In genomic region chr10:80991007-80991406, GRCm38 (mm10) we compare ENCODE assay signal across 16 mouse cellular contexts. TPM values are rescaled to one million over a fixed set of nuclear protein-coding genes. Genes with fewer than 3 reads are reported as not detected.
DNase-seq lines count a peak whose midpoint lies in the region; ATAC-seq and TF ChIP-seq lines count a peak whose summit lies in the region.
"Had no signal": no experiment of that assay in that cellular context is flagged by ENCODE, and none has a peak within 500 bp of the region (broad histone marks: within the 10 kb centered on the region; RNA-seq: fewer than 3 reads in every experiment).

No protein-coding gene starts in this region.

- H3K9ac ChIP-seq in hindbrain, embryonic 11.5 days (ENCODE audit: low read depth, low read length) = no peak overlapping the region
- H3K9ac ChIP-seq: heart, embryonic 13.5 days; intestine, embryonic 15.5 days had no signal

- TF ChIP-seq CTCF in brain, embryonic 14.5 days (IDR thresholded peaks at IDR 0.05; ENCODE audit: borderline replicate concordance, extremely low read depth, insufficient read depth, insufficient read length) = peak; percentile 8; the same call in 1 of the 2 replicates

- 13% methylated on average over 3 of the region's 3 CpGs for WGBS in hindbrain, embryonic 11.5 days
- WGBS in hindbrain, embryonic 10.5 days = 13% methylated on average over 3 of the region's 3 CpGs

- no peak overlapping the region for H3K4me2 ChIP-seq in hindbrain, embryonic 11.5 days (replicated peaks; ENCODE audit: low read depth, low read length)
- H3K4me2 ChIP-seq: embryonic facial prominence, embryonic 13.5 days; heart, embryonic 13.5 days; intestine, embryonic 15.5 days had no signal

- no peaks in the 10 kb centered on the region for H3K9me3 ChIP-seq in hindbrain, embryonic 11.5 days (ENCODE audit: control insufficient read depth, low read length)
- no peaks in the 10 kb centered on the region for H3K9me3 ChIP-seq in hindbrain, embryonic 10.5 days
- H3K9me3 ChIP-seq: embryonic facial prominence, embryonic 13.5 days; heart, embryonic 13.5 days; intestine, embryonic 15.5 days had no signal

- peaks cover 14% of the 10 kb centered on the region for H3K27me3 ChIP-seq in hindbrain, embryonic 11.5 days (ENCODE audit: control insufficient read depth, insufficient read depth, low read length)
- peaks cover 55% of the 10 kb centered on the region for H3K27me3 ChIP-seq in hindbrain, embryonic 10.5 days (ENCODE audit: insufficient read depth, poor library complexity, severe bottlenecking)

- H3K27ac ChIP-seq in hindbrain, embryonic 11.5 days (ENCODE audit: low read depth, low read length) = no peak overlapping the region
- no peak overlapping the region for H3K27ac ChIP-seq in hindbrain, embryonic 10.5 days
- H3K27ac ChIP-seq: embryonic facial prominence, embryonic 13.5 days; heart, embryonic 13.5 days; intestine, embryonic 15.5 days had no signal

- no peak for TF ChIP-seq POLR2A in brain, embryonic 14.5 days (IDR thresholded peaks at IDR 0.05; ENCODE audit: borderline replicate concordance, extremely low read depth, insufficient read depth, insufficient read length, poor library complexity, severe bottlenecking)

- H3K4me1 ChIP-seq in hindbrain, embryonic 11.5 days (replicated peaks; ENCODE audit: control insufficient read depth, insufficient read depth, low read length) = no peaks in the 10 kb centered on the region
- peaks cover 9% of the 10 kb centered on the region for H3K4me1 ChIP-seq in hindbrain, embryonic 10.5 days (replicated peaks)

- no peaks in the 10 kb centered on the region for H3K36me3 ChIP-seq in hindbrain, embryonic 11.5 days (ENCODE audit: control insufficient read depth, insufficient read depth, low read length)
- H3K36me3 ChIP-seq in hindbrain, embryonic 10.5 days = no peaks in the 10 kb centered on the region
- H3K36me3 ChIP-seq: embryonic facial prominence, embryonic 13.5 days; heart, embryonic 13.5 days; intestine, embryonic 15.5 days had no signal

- ATAC-seq in hindbrain, embryonic 11.5 days (ENCODE audit: low FRiP score) = no peak
- ATAC-seq in inflammation-experienced regulatory T-cells, adult 6 months = no peak
- ATAC-seq in erythroblast, adult 5-6 weeks (replicated peaks; ENCODE audit: low FRiP score, poor library complexity, severe bottlenecking) = no peak
- ATAC-seq: intestine, embryonic 15.5 days; midbrain, embryonic 16.5 days had no signal

- peak; percentile 28 for DNase-seq in hindbrain, embryonic 11.5 days (ENCODE audit: low spot score)
- DNase-seq in hindbrain, embryonic 10.5 days (ENCODE audit: low spot score) = no peak
- peak; percentile 63 for DNase-seq in thymus, postnatal 0 days (ENCODE audit: low spot score)
- no peak for DNase-seq in thymus, postnatal 4 days
- DNase-seq in brain, embryonic 14.5 days (ENCODE audit: low read depth) = peak; percentile 27
- no peak for DNase-seq in frontal cortex, adult 2 months (ENCODE audit: extremely low spot score in 1 of 2, low spot score in 1 of 2)
- DNase-seq: adrenal gland, postnatal 14 days; cerebellum, adult 11 months; lung, postnatal 10 days; right cerebral cortex, postnatal 4 days had no signal

- no peak overlapping the region for H3K4me3 ChIP-seq in hindbrain, embryonic 11.5 days (ENCODE audit: low read depth, low read length)
- no peak overlapping the region for H3K4me3 ChIP-seq in hindbrain, embryonic 10.5 days
- H3K4me3 ChIP-seq: embryonic facial prominence, embryonic 13.5 days; heart, embryonic 13.5 days; intestine, embryonic 15.5 days had no signal

RNA-seq across cellular contexts. Expression of gene Gng7, which starts 23.7 kb away (rescaled TPM):
- 6.6 and 7.2 TPM in 2 replicates for polyA plus RNA-seq in hindbrain, embryonic 11.5 days (2014; fragmentation: Nextera tagmentation; extraction: Ambion mirVana)
- 7.1 and 8.6 TPM in 2 replicates for polyA plus RNA-seq in hindbrain, embryonic 10.5 days (2016; fragmentation: Nextera tagmentation; extraction: Ambion mirVana)
- 1.5 and 1.8 TPM in 2 replicates for polyA plus RNA-seq in thymus, postnatal 0 days (2015; fragmentation: Nextera tagmentation; extraction: Ambion mirVana)
- 13.3 and 13.6 TPM in 2 replicates for polyA plus RNA-seq in brain, embryonic 14.5 days (2012; rRNA removed)
- polyA plus RNA-seq in frontal cortex, adult 2 months (2012; rRNA removed) = 80.8 and 101 TPM in 2 replicates
- polyA plus RNA-seq in inflammation-experienced regulatory T-cells, adult 6 months (2017; shearing (Covaris generic)) = not detected
- total RNA-seq in erythroblast, adult 5-6 weeks (2015; ENCODE audit: low replicate concordance) = not detected in 2 replicates
- not detected in 2 replicates for total RNA-seq in erythroblast, adult 5-6 weeks (2017; ENCODE audit: low replicate concordance)

RNA-seq across cellular contexts. Expression of gene Diras1, which starts 34.5 kb away (rescaled TPM):
- 3.4 and 5.8 TPM in 2 replicates for polyA plus RNA-seq in hindbrain, embryonic 11.5 days (2014; fragmentation: Nextera tagmentation; extraction: Ambion mirVana)
- 4.6 and 9.8 TPM in 2 replicates for polyA plus RNA-seq in hindbrain, embryonic 10.5 days (2016; fragmentation: Nextera tagmentation; extraction: Ambion mirVana)
- polyA plus RNA-seq in thymus, postnatal 0 days (2015; fragmentation: Nextera tagmentation; extraction: Ambion mirVana) = 0.04 TPM in 1 of 2 replicates, not detected in the other
- 41.5 and 66.5 TPM in 2 replicates for polyA plus RNA-seq in brain, embryonic 14.5 days (2012; rRNA removed)
- polyA plus RNA-seq in frontal cortex, adult 2 months (2012; rRNA removed) = 79.6 and 82.1 TPM in 2 replicates
- not detected for polyA plus RNA-seq in inflammation-experienced regulatory T-cells, adult 6 months (2017; shearing (Covaris generic))
- not detected in 2 replicates for total RNA-seq in erythroblast, adult 5-6 weeks (2015; ENCODE audit: low replicate concordance)
- not detected in 2 replicates for total RNA-seq in erythroblast, adult 5-6 weeks (2017; ENCODE audit: low replicate concordance)

RNA-seq across cellular contexts. Expression of gene Slc39a3, which starts 46.2 kb away (rescaled TPM):
- polyA plus RNA-seq in hindbrain, embryonic 11.5 days (2014; fragmentation: Nextera tagmentation; extraction: Ambion mirVana) = 9.2 and 11.0 TPM in 2 replicates
- 16.9 and 26.7 TPM in 2 replicates for polyA plus RNA-seq in hindbrain, embryonic 10.5 days (2016; fragmentation: Nextera tagmentation; extraction: Ambion mirVana)
- polyA plus RNA-seq in thymus, postnatal 0 days (2015; fragmentation: Nextera tagmentation; extraction: Ambion mirVana) = 16.0 and 16.8 TPM in 2 replicates
- polyA plus RNA-seq in brain, embryonic 14.5 days (2012; rRNA removed) = 70.0 and 77.9 TPM in 2 replicates
- 67.1 and 70.1 TPM in 2 replicates for polyA plus RNA-seq in frontal cortex, adult 2 months (2012; rRNA removed)
- 1 to 10 TPM; 2.4 to 5.0 (median 2.7) TPM for polyA plus RNA-seq in inflammation-experienced regulatory T-cells, adult 6 months (2017; shearing (Covaris generic))
- total RNA-seq in erythroblast, adult 5-6 weeks (2015; ENCODE audit: low replicate concordance) = 2.1 and 2.5 TPM in 2 replicates
- 2.7 and 3.8 TPM in 2 replicates for total RNA-seq in erythroblast, adult 5-6 weeks (2017; ENCODE audit: low replicate concordance)

Comparison
In these comparisons a context has a peak if more than half of its experiments do, and no peak if none do; other contexts are left out.
1. DNase-seq: peak in hindbrain, embryonic 11.5 days (single experiment), thymus, postnatal 0 days (single experiment) and brain, embryonic 14.5 days (single experiment); none in hindbrain, embryonic 10.5 days (single experiment), thymus, postnatal 4 days (single experiment) and frontal cortex, adult 2 months (0 of 2).